Mouse (Mus musculus): ENCODE measurements around the gene Rpl5. TPM values are rescaled to one million over a fixed set of nuclear protein-coding genes. Genes with fewer than 3 reads are reported as not detected.

The Rpl5 gene
- polyA plus RNA-seq, 1 experiment = 29.9 TPM

DNA sequence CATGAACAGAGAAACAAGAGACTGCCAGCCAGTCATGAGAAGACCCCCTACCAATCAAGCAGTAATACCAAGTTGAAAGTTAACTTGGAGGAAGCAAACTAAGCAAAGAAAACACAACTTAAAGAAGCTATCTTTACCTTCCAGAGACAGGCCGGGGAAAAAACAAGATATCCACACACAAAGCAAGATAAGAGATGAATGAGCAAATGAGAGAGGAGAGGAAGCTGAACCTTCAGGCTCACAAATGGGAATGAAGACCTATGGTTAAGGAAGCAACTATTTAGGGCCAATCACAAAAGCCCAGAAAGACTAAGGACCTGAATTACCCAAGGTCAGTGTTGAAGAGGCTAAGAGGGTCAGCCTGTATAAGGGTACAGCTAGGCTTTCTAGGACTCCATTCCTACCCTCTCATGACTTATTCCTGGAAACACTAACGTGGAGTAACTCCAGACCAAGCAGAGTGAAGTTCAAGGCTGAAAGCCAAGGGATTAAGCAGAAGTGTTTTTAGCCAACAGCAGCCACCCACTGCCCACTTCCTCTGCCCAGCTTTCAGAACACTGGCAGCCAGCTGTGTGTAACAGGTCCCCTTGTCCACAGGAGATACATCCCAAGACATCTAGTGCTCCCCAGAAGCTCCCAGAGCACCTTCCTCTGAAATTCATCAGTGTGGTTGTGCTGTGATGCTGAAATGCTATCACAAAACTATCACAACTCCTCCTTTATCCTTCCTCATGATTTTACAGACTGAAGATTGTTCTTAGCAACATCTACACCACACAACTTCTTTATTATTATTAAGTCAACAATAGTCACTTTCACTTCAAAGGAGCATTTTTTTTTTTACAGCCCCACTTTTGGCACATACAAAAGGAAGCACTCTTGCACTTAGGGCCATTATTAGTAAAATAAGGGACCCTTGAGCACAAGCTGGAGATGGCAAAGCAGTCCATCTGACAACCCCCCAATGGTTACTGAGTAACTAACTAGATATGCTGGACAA lies 33.9 kb upstream of the Rpl5 start:
- no peak overlapping the region for H3K27ac ChIP-seq (ENCODE audit: insufficient read depth, low read length)
- peak in 1 of 2 experiments; percentile 12 for DNase-seq (ENCODE audit: low read depth in 1 of 2, low spot score in 2 of 2)
- TF ChIP-seq CTCF (IDR thresholded peaks at IDR 0.05; ENCODE audit: extremely low read depth, insufficient read depth, insufficient read length, insufficient replicate concordance) (no peak), POLR2A (IDR thresholded peaks at IDR 0.05; ENCODE audit: low read depth, low read length) (no peak)
- no peaks in the 10 kb centered on the region for H3K36me3 ChIP-seq (ENCODE audit: control insufficient read depth, insufficient read depth, low read length)
- peaks cover 7% of the 10 kb centered on the region for H3K4me1 ChIP-seq (ENCODE audit: control insufficient read depth, insufficient read depth, insufficient read length)
- H3K27me3 ChIP-seq (ENCODE audit: control insufficient read depth, insufficient read depth, low read length) = 0 out of 2 replicates have a peak, but pooled peaks cover 3% of the 10 kb centered on the region
- H3K4me3 ChIP-seq (ENCODE audit: extremely low read depth, insufficient read depth, insufficient read length) = no peak overlapping the region
- 55% methylated on average over 2 of the region's 2 CpGs for WGBS

DNA sequence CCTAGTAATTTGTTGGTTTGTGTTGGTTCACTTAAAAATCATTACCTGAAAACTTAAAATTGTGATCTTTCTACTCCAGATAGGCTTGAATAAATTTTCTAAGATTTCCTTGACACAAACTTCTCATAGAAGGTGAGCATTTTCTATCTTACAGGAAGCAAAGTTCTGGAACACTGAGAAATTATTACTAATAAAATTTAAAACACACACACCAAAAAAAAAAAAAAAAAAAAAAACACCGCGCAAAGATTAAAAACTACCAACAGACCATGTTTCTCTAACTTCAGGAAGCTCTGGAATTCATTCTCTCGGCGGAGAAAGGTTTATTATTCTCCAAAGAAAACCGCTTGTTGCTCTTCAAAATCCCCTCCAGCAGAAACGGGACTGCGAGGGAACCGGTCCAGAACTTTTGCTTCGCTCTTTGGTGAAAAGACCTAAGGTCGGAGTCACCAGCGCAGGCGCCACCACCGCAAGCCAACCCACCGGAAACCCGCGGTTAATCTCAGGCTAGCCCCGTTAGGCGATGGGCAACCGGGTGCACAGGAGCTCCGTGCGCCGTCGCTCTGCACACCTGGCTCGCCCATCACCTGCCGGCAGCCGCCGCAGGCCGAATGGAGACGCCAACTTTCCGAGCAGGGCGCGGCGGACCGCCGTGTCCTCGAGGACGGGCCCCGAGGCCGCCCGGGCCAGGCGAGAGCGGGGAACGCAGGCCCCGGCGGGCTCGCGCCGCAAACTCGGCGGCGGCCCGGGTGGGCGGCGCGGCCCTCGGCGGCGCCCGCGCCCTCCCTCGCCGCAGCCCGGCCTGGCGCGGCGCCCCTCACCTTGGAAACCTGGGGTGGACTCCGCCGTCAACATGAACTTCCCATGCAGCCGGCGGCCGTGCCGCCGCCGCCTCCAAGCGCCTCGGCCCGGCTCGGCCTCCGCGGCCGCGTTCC lies 32.1 kb upstream of the Rpl5 start:
- TF ChIP-seq CTCF (IDR thresholded peaks at IDR 0.05; ENCODE audit: extremely low read depth, insufficient read depth, insufficient read length, insufficient replicate concordance) (no peak), POLR2A (IDR thresholded peaks at IDR 0.05; ENCODE audit: low read depth, low read length) (no peak)
- WGBS = under 1% methylated on average over 69 of the region's 82 CpGs
- peaks cover 7% of the 10 kb centered on the region for H3K4me1 ChIP-seq (ENCODE audit: control insufficient read depth, insufficient read depth, insufficient read length)

DNA sequence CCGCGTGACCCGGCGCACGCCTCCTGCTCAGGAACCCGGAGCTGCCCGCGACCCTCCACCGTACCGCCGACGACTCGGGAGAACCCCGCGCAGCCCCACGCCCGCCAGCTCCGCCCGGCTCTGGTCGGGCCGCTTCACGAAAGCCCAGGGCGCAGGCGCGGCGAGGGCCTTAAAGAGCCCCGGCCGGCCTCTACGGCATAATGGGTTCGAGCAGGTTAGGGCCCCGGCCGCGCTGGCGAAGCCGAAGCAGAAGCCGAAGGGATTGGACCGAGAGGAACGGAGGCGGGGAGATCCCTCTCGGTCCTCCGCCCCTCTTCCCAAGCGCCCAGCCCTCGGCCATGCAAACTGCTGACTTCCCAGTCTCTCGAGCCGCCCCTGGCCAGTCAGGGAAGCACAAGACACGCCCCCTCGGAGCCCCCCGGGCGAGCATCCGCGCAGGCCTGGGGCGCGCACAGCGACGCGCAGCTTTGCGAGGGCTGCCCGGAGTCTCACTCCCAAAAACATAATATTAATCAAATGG lies 31.3 kb upstream of the Rpl5 start:
- 0 out of 2 replicates have a peak, but pooled peaks cover 3% of the 10 kb centered on the region for H3K27me3 ChIP-seq (ENCODE audit: control insufficient read depth, insufficient read depth, low read length)
- TF ChIP-seq CTCF (IDR thresholded peaks at IDR 0.05; ENCODE audit: extremely low read depth, insufficient read depth, insufficient read length, insufficient replicate concordance) = no peak
- TF ChIP-seq POLR2A (IDR thresholded peaks at IDR 0.05; ENCODE audit: low read depth, low read length) = no peak
- H3K27ac ChIP-seq (ENCODE audit: insufficient read depth, low read length) = peak overlapping the region; percentile 79
- under 1% methylated on average over 58 of the region's 58 CpGs for WGBS
- peak overlapping the region; percentile 83 for H3K4me3 ChIP-seq (ENCODE audit: extremely low read depth, insufficient read depth, insufficient read length)
- H3K36me3 ChIP-seq (ENCODE audit: control insufficient read depth, insufficient read depth, low read length) = no peaks in the 10 kb centered on the region
- DNase-seq (ENCODE audit: low read depth in 1 of 2, low spot score in 2 of 2) = peak; percentile 14 to 74
- peaks cover 7% of the 10 kb centered on the region for H3K4me1 ChIP-seq (ENCODE audit: control insufficient read depth, insufficient read depth, insufficient read length)

More for the DNA sequence above, 32.1 kb upstream of the Rpl5 start:
- Histone ChIP-seq H3K4me3 (ENCODE audit: extremely low read depth, insufficient read depth, insufficient read length) (peak overlapping the region; percentile 83), H3K27me3 (ENCODE audit: control insufficient read depth, insufficient read depth, low read length) (0 out of 2 replicates have a peak, but pooled peaks cover 3% of the 10 kb centered on the region), H3K36me3 (ENCODE audit: control insufficient read depth, insufficient read depth, low read length) (no peaks in the 10 kb centered on the region), H3K27ac (ENCODE audit: insufficient read depth, low read length) (peak overlapping the region; percentile 79)
- DNase-seq (ENCODE audit: low read depth in 1 of 2, low spot score in 2 of 2) = peak; percentile 21 to 69

DNA sequence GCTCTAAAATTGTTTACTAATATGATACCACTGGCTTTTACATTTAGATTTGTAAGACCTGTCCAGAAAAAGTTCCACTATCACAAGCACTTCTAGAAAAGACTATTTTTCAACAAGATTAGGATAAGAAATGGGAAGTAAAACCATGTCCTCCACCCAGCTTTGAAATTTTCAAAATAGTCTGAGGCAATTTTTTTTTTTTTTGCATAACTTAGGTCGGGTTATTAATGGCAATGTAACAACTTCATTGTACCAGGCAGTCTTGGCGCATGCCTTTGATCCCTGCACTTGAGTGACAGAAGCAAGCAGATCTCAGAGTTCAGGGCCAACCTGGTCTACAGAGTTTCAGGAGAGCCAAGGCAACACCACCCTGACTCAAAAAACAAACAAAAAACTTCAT lies 30.6 kb upstream of the Rpl5 start:
- 0 out of 2 replicates have a peak, but pooled peaks cover 3% of the 10 kb centered on the region for H3K27me3 ChIP-seq (ENCODE audit: control insufficient read depth, insufficient read depth, low read length)
- no peak overlapping the region for H3K27ac ChIP-seq (ENCODE audit: insufficient read depth, low read length)
- H3K4me3 ChIP-seq (ENCODE audit: extremely low read depth, insufficient read depth, insufficient read length) = no peak overlapping the region
- H3K4me1 ChIP-seq (ENCODE audit: control insufficient read depth, insufficient read depth, insufficient read length) = peaks cover 7% of the 10 kb centered on the region
- TF ChIP-seq CTCF (IDR thresholded peaks at IDR 0.05; ENCODE audit: extremely low read depth, insufficient read depth, insufficient read length, insufficient replicate concordance) (no peak), POLR2A (IDR thresholded peaks at IDR 0.05; ENCODE audit: low read depth, low read length) (no peak)
- H3K36me3 ChIP-seq (ENCODE audit: control insufficient read depth, insufficient read depth, low read length) = no peaks in the 10 kb centered on the region
- 14% methylated on average over 2 of the region's 2 CpGs for WGBS
- DNase-seq (ENCODE audit: low read depth in 1 of 2, low spot score in 2 of 2) = no peak

DNA sequence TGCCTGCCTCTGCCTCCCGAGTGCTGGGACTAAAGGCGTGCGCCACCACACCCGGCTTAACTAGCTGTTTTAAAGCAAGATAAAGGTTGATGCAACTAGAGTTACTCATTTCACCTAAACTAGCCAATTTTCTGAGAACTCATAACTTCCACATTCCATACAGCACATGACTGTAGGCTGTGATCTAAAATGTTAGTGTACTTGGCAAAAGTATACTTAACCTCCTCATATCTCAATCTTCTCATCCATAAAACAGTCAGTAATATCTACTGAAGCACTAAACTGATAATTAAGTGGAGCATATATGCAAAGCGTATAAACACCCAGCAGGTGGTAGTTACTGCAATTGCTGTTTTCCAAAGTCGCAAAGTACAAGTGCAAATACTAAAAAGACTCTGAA lies 27.0 kb upstream of the Rpl5 start:
- Histone ChIP-seq H3K4me1 (ENCODE audit: control insufficient read depth, insufficient read depth, insufficient read length) (peaks cover 4% of the 10 kb centered on the region), H3K36me3 (ENCODE audit: control insufficient read depth, insufficient read depth, low read length) (no peaks in the 10 kb centered on the region), H3K27ac (ENCODE audit: insufficient read depth, low read length) (no peak overlapping the region), H3K4me3 (ENCODE audit: extremely low read depth, insufficient read depth, insufficient read length) (no peak overlapping the region), H3K27me3 (ENCODE audit: control insufficient read depth, insufficient read depth, low read length) (0 out of 2 replicates have a peak, but pooled peaks cover 3% of the 10 kb centered on the region)
- TF ChIP-seq POLR2A (IDR thresholded peaks at IDR 0.05; ENCODE audit: low read depth, low read length) (no peak), CTCF (IDR thresholded peaks at IDR 0.05; ENCODE audit: extremely low read depth, insufficient read depth, insufficient read length, insufficient replicate concordance) (no peak)
- 86% methylated on average over 6 of the region's 6 CpGs for WGBS
- no peak for DNase-seq (ENCODE audit: low read depth in 1 of 2, low spot score in 2 of 2)

DNA sequence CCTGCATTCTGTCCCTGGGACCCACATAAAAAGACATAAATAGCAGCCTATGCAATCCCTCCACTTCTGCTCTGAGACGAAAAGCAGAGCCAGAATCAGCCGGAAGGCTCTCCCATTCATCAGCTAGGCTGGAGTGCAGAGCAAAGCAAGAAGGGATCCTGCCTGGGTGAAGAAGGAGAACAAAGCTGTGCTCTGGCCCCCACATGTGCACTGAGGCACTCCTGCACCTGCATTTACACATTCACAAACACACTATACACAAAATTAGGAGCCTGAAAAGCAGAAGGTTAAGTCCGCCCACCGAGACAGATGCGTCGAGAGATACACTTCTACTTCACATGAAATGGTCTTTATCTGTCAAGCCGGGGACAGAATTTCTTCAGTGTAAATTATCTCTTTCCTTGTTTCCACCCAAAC lies 26.4 kb upstream of the Rpl5 start:
- Histone ChIP-seq H3K4me1 (ENCODE audit: control insufficient read depth, insufficient read depth, insufficient read length) (peaks cover 4% of the 10 kb centered on the region), H3K27me3 (ENCODE audit: control insufficient read depth, insufficient read depth, low read length) (0 out of 2 replicates have a peak, but pooled peaks cover under 1% of the 10 kb centered on the region), H3K36me3 (ENCODE audit: control insufficient read depth, insufficient read depth, low read length) (no peaks in the 10 kb centered on the region), H3K4me3 (ENCODE audit: extremely low read depth, insufficient read depth, insufficient read length) (peak overlapping the region; percentile 16; the same call in 1 of the 2 replicates), H3K27ac (ENCODE audit: insufficient read depth, low read length) (peak overlapping the region; percentile 58)
- no peak for DNase-seq (ENCODE audit: low read depth in 1 of 2, low spot score in 2 of 2)
- 67% methylated on average over 7 of the region's 7 CpGs for WGBS
- TF ChIP-seq CTCF (IDR thresholded peaks at IDR 0.05; ENCODE audit: extremely low read depth, insufficient read depth, insufficient read length, insufficient replicate concordance) = no peak
- no peak for TF ChIP-seq POLR2A (IDR thresholded peaks at IDR 0.05; ENCODE audit: low read depth, low read length)

Data from spleen, adult 2 months (tissue).